Mouse (Mus musculus): Measurements from ENCODE around the gene Kctd10.

GRCm38 (mm10) chr5:114413067-114413735 is 32.9 kb upstream of the Kctd10 start:
- TF ChIP-seq CTCF (IDR thresholded peaks at IDR 0.05; ENCODE audit: borderline replicate concordance, extremely low read depth, insufficient read depth, insufficient read length), result no peak
- TF ChIP-seq POLR2A (IDR thresholded peaks at IDR 0.05; ENCODE audit: borderline replicate concordance, extremely low read depth, insufficient read depth, insufficient read length, poor library complexity, severe bottlenecking), result no peak

Data from brain, embryonic 14.5 days (tissue).